Mouse (Mus musculus) CH12.LX (cell line): ENCODE results near the gene Padi3.

Source experiments
- CTCF ChIP-seq, 2 experiments: IDR thresholded peaks in 1 of 2; conservative IDR thresholded peaks in 1 of 2; 2 replicates each; pipeline ENCODE4 v1.5.1; 2011 to 2012; ENCODE audit warnings: low read depth in 2 of 2, low read length in 2 of 2, improper control_type of control experiment in 1 of 2, inconsistent platforms in 1 of 2, mild to moderate bottlenecking in 1 of 2, moderate library complexity in 1 of 2
- EP300 ChIP-seq: IDR thresholded peaks from 2 replicates; pipeline ENCODE4 v1.6.1; 2011; ENCODE audit warnings: low read length, improper control_type of control experiment
- MXI1 ChIP-seq: IDR thresholded peaks from 2 replicates; pipeline ENCODE4 v1.6.1; 2011; ENCODE audit warnings: mild to moderate bottlenecking, low read depth, low read length, improper control_type of control experiment

DNA sequence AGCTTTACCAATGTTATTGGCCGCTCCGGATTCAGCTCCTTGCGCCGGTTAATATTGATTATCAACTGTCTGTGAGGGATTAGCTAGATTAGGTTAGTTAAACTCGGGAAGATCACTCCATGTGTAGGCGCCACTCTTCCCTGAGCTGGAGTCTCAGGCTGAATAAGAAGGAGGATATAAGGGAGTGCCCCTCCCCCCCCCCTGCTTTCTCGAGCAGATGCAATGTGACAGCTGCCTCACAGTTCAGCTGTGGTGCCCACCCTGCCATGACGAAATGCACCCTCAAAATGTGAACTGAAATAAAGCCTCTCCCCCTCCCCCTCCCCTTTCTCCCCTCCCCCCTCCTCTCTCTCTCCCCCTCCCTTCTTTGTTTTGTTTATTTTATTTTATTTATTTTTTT lies 43.2 kb upstream of the Padi3 start:
- no peak for TF ChIP-seq EP300
- no peak for TF ChIP-seq MXI1
- TF ChIP-seq CTCF (conservative IDR thresholded peaks at IDR 0.05 in 1 of 2, IDR thresholded peaks at IDR 0.05 in 1 of 2; ENCODE audit: low read depth in 2 of 2, low read length in 2 of 2) = no peak
